Mouse (Mus musculus) CH12.LX (cell line): ENCODE measurements at regions not wholly inside any gene's neighbourhood (a gene's known extent, or its start where the extent isn't known, plus 50 kb on each side); places are given as distances from the start of the nearest gene placed in this dataset.

Source experiments
- DNase-seq: peaks from one replicate; pipeline ENCODE4 v3.0.0-alpha.2; 2013; ENCODE audit errors: extremely low read depth
- H3K27ac ChIP-seq: 2 replicates; pipeline ENCODE4 v1.5.1; 2012; ENCODE audit warnings: low read depth, mild to moderate bottlenecking, control low read depth, moderate library complexity; ENCODE audit not compliant: insufficient read depth
- H3K27me3 ChIP-seq: replicated peaks from 2 replicates; pipeline ENCODE3; 2012; ENCODE audit warnings: inconsistent platforms
- H3K36me3 ChIP-seq, 2 experiments: replicated peaks in 1 of 2; 2 replicates each; pipeline versions ENCODE3 to v1.6.1; 2012; ENCODE audit warnings: inconsistent platforms in 1 of 2, low read length in 1 of 2, mild to moderate bottlenecking in 1 of 2, mixed read lengths in 1 of 2, moderate library complexity in 1 of 2; ENCODE audit not compliant: control insufficient read depth in 1 of 2, insufficient read depth in 1 of 2
- H3K4me1 ChIP-seq, 2 experiments: 2 replicates each; pipeline ENCODE4 v1.6.1; 2012; ENCODE audit warnings: inconsistent platforms in 1 of 2, moderate library complexity in 1 of 2; ENCODE audit not compliant: insufficient read depth in 2 of 2, control insufficient read depth in 1 of 2
- H3K4me2 ChIP-seq: 2 replicates; pipeline ENCODE4 v1.6.1; 2012; ENCODE audit warnings: low read depth, mild to moderate bottlenecking, control low read depth; ENCODE audit not compliant: poor library complexity, insufficient read depth, severe bottlenecking
- H3K4me3 ChIP-seq, 3 experiments: fragments of 150-350 bp in 1 of 3; sonication (generic) in 1 of 3; replicated peaks in 1 of 3; 2 replicates each; pipeline versions ENCODE3 to v1.5.1; 2011 to 2012; ENCODE audit warnings: low read depth in 2 of 3, low read length in 2 of 3, mild to moderate bottlenecking in 2 of 3, moderate library complexity in 2 of 3, control low read depth in 1 of 3, improper control_type of control experiment in 1 of 3, inconsistent platforms in 1 of 3, mixed read lengths in 1 of 3; ENCODE audit not compliant: poor library complexity in 1 of 3
- H3K79me2 ChIP-seq: replicated peaks from 2 replicates; pipeline ENCODE4 v1.6.1; 2012; ENCODE audit warnings: mild to moderate bottlenecking, moderate library complexity; ENCODE audit not compliant: control insufficient read depth, poor library complexity, insufficient read depth, severe bottlenecking; ENCODE audit errors: extremely low read depth
- H3K9ac ChIP-seq: 2 replicates; pipeline ENCODE4 v1.6.1; 2012; ENCODE audit warnings: low read depth, mild to moderate bottlenecking, control low read depth, moderate library complexity; ENCODE audit not compliant: insufficient read depth
- H3K9me3 ChIP-seq: replicated peaks from 2 replicates; pipeline ENCODE3; 2012; ENCODE audit warnings: low read length, inconsistent platforms, mixed read lengths
- BHLHE40 ChIP-seq: IDR thresholded peaks from 2 replicates; pipeline ENCODE4 v1.6.1; 2011; ENCODE audit warnings: mild to moderate bottlenecking, low read depth, low read length, improper control_type of control experiment
- CHD2 ChIP-seq: IDR thresholded peaks from 2 replicates; pipeline ENCODE4 v1.6.1; 2011; ENCODE audit warnings: low read length, improper control_type of control experiment
- CTCF ChIP-seq, 2 experiments: IDR thresholded peaks in 1 of 2; conservative IDR thresholded peaks in 1 of 2; 2 replicates each; pipeline ENCODE4 v1.5.1; 2011 to 2012; ENCODE audit warnings: low read depth in 2 of 2, low read length in 2 of 2, improper control_type of control experiment in 1 of 2, inconsistent platforms in 1 of 2, mild to moderate bottlenecking in 1 of 2, moderate library complexity in 1 of 2
- ELF1 ChIP-seq: IDR thresholded peaks from 2 replicates; pipeline ENCODE4 v1.6.1; 2014; ENCODE audit warnings: low read depth, mild to moderate bottlenecking, inconsistent platforms, low read length, improper control_type of control experiment
- EP300 ChIP-seq: IDR thresholded peaks from 2 replicates; pipeline ENCODE4 v1.6.1; 2011; ENCODE audit warnings: low read length, improper control_type of control experiment
- ETS1 ChIP-seq: conservative IDR thresholded peaks from 2 replicates; pipeline ENCODE4 v1.6.1; 2012; ENCODE audit warnings: low read depth, mild to moderate bottlenecking, inconsistent platforms, low read length, improper control_type of control experiment, moderate library complexity
- GABPA ChIP-seq: IDR thresholded peaks from 2 replicates; pipeline ENCODE4 v1.6.1; 2012; ENCODE audit warnings: low read depth, low read length, improper control_type of control experiment, inconsistent platforms; ENCODE audit not compliant: insufficient replicate concordance
- IRF4 ChIP-seq: IDR thresholded peaks from 2 replicates; pipeline ENCODE4 v1.6.1; 2014; ENCODE audit warnings: low read depth, mild to moderate bottlenecking, inconsistent platforms, low read length, improper control_type of control experiment
- JUN ChIP-seq: IDR thresholded peaks from 2 replicates; pipeline ENCODE4 v1.6.1; 2011; ENCODE audit warnings: low read depth, mild to moderate bottlenecking, low read length, improper control_type of control experiment, moderate library complexity; ENCODE audit not compliant: insufficient read depth
- JUND ChIP-seq: conservative IDR thresholded peaks from 2 replicates; pipeline ENCODE4 v1.6.1; 2011; ENCODE audit warnings: low read depth, low read length, improper control_type of control experiment
- KAT2A ChIP-seq: IDR thresholded peaks from 2 replicates; pipeline ENCODE4 v1.6.1; 2012; ENCODE audit warnings: low read length, improper control_type of control experiment, inconsistent platforms; ENCODE audit not compliant: insufficient replicate concordance
- MAFK ChIP-seq: IDR thresholded peaks from 2 replicates; pipeline ENCODE4 v1.6.1; 2011; ENCODE audit warnings: low read length, improper control_type of control experiment; ENCODE audit not compliant: insufficient replicate concordance
- NELFE ChIP-seq: IDR thresholded peaks from 2 replicates; pipeline ENCODE4 v1.6.1; 2011; ENCODE audit warnings: low read depth, low read length, improper control_type of control experiment
- PAX5 ChIP-seq: IDR thresholded peaks from 2 replicates; pipeline ENCODE4 v1.6.1; 2012; ENCODE audit warnings: low read length, inconsistent platforms, mixed read lengths
- RAD21 ChIP-seq: IDR thresholded peaks from 2 replicates; pipeline ENCODE4 v1.6.1; 2011; ENCODE audit warnings: low read depth, mild to moderate bottlenecking, low read length, improper control_type of control experiment, moderate library complexity
- RCOR1 ChIP-seq: conservative IDR thresholded peaks from 2 replicates; pipeline ENCODE4 v1.6.1; 2012; ENCODE audit warnings: low read depth, mild to moderate bottlenecking, inconsistent platforms, low read length, improper control_type of control experiment
- TBP ChIP-seq: conservative IDR thresholded peaks from 2 replicates; pipeline ENCODE4 v1.6.1; 2011; ENCODE audit warnings: low read depth, low read length, improper control_type of control experiment
- USF1 ChIP-seq: IDR thresholded peaks from 2 replicates; pipeline ENCODE4 v1.6.1; 2014; ENCODE audit warnings: low read depth, mild to moderate bottlenecking, inconsistent platforms, low read length, improper control_type of control experiment
- USF2 ChIP-seq: conservative IDR thresholded peaks from 2 replicates; pipeline ENCODE4 v1.6.1; 2011; ENCODE audit warnings: low read depth, low read length, improper control_type of control experiment
- ZC3H11A ChIP-seq: IDR thresholded peaks from 2 replicates; pipeline ENCODE4 v1.6.1; 2012; ENCODE audit warnings: low read depth, mild to moderate bottlenecking, inconsistent platforms, low read length, improper control_type of control experiment
- ZKSCAN1 ChIP-seq: IDR thresholded peaks from 2 replicates; pipeline ENCODE4 v1.6.1; 2012; ENCODE audit warnings: low read depth, inconsistent platforms, low read length, improper control_type of control experiment, borderline replicate concordance
- ZMIZ1 ChIP-seq: IDR thresholded peaks from 2 replicates; pipeline ENCODE4 v1.6.1; 2012; ENCODE audit warnings: low read depth, mild to moderate bottlenecking, inconsistent platforms, low read length, improper control_type of control experiment
- ZNF384 ChIP-seq: IDR thresholded peaks from 2 replicates; pipeline ENCODE4 v1.6.1; 2012; ENCODE audit warnings: low read depth, low read length, improper control_type of control experiment, inconsistent platforms
- dilution Hi-C: fragments of 300-500 bp; cut with MboI; formaldehyde crosslinking; loops from 2 replicates; pipeline ENCODE4 v1.14.3; 2020; ENCODE audit warnings: low sequenced_read_pairs; ENCODE audit not compliant: extremely low pct_unique_long_range_greater_than_20kb, extremely low pct_ligation_motif_present
- in situ Hi-C: fragments of 300-500 bp; cut with MboI; formaldehyde crosslinking; loops from 3 replicates; pipeline ENCODE4 v1.14.3; 2019; ENCODE audit warnings: low sequenced_read_pairs, low pct_ligation_motif_present, low pct_unique_long_range_greater_than_20kb, mixed read lengths

- in situ Hi-C loops (no loop called here), dilution Hi-C loops (no loop called here)
- Histone ChIP-seq H3K27ac (no peak overlapping the region), H3K27me3 (no peaks in the 10 kb centered on the region), H3K4me3 (no peak overlapping the region), H3K9ac (no peak overlapping the region), H3K4me2 (no peak overlapping the region), H3K4me1 (no peaks in the 10 kb centered on the region), H3K9me3 (no peaks in the 10 kb centered on the region), H3K36me3 (no peaks in the 10 kb centered on the region), H3K79me2 (no peaks in the 10 kb centered on the region)
- TF ChIP-seq ZNF384 (no peak), BHLHE40 (no peak), NELFE (no peak), USF2 (no peak), EP300 (no peak), USF1 (no peak), MAFK (no peak), CHD2 (no peak), RCOR1 (no peak), PAX5 (no peak), TBP (no peak), RAD21 (no peak), KAT2A (no peak), CTCF (conservative IDR thresholded peaks at IDR 0.05 in 1 of 2, IDR thresholded peaks at IDR 0.05 in 1 of 2; ENCODE audit: low read depth in 2 of 2, low read length in 2 of 2) (no peak), ELF1 (no peak), IRF4 (no peak), ZC3H11A (no peak), JUND (no peak), GABPA (no peak)
- DNase-seq: no peak
Measured at GRCm38 (mm10) chr19:54982801-54983200, 144.2 kb downstream of the Gpam start.

DNA sequence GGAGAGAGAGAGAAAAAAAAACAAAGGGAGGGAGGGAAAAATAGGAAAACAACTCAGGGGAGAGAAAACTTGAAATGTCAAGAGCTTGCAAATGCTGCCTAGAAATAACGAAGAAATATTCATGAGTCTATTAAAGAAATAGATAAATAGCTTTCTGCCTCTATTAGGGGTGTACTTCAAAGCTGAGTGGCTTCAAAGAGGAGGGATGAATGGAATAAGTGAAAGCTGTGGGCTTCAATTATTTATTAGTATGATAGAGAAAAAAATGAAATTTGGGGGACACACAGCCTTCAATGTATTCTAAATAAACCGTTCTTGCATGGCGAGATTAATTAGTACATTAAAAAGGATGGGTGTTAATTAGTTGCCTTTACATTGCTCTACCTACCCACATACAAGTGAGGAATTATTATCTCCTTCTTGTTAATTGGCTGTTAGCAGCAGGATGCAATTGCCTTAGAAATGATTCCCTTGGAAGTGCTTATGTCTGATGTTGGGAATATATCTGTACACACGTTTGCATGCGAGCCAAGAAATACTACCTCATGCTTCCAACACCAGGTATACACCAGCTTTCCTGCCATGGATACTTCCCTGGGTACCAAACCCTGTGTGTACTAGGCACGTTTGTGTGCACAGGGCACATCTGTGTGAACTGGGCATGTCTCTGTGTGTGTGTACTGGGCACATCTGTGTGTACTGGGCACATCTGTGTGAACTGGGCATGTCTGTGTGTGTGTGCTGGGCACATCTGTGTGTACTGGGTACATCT is 155.4 kb downstream of the Gpam start:
- no peak overlapping the region for H3K4me2 ChIP-seq
- no peak for DNase-seq
- in situ Hi-C loops: no loop called here
- peaks cover 0 to 9% of the 10 kb centered on the region in 2 experiments; a peak in 1 of 4 replicates for H3K4me1 ChIP-seq
- H3K36me3 ChIP-seq: no peaks in the 10 kb centered on the region
- H3K9ac ChIP-seq: no peak overlapping the region
- H3K9me3 ChIP-seq: peaks cover 2% of the 10 kb centered on the region
- H3K4me3 ChIP-seq: no peak overlapping the region
- no peaks in the 10 kb centered on the region for H3K79me2 ChIP-seq
- dilution Hi-C loops: no loop called here
- H3K27ac ChIP-seq: no peak overlapping the region
- no peaks in the 10 kb centered on the region for H3K27me3 ChIP-seq
- TF ChIP-seq ZC3H11A (no peak), GABPA (no peak), NELFE (no peak), JUN (no peak), ETS1 (no peak), ZMIZ1 (no peak), ZKSCAN1 (no peak)
